Mouse (Mus musculus) heart, postnatal 0 days (tissue): ENCODE measurements around the gene Eaf2.

Experiments
- CTCF ChIP-seq: IDR thresholded peaks from 2 replicates; pipeline ENCODE4 v1.5.1; 2016; ENCODE audit warnings: antibody characterized with exemption, control low read depth, low read depth
- EP300 ChIP-seq: IDR thresholded peaks from 2 replicates; pipeline ENCODE4 v1.6.1; 2016; ENCODE audit warnings: antibody characterized with exemption, low read depth

DNA sequence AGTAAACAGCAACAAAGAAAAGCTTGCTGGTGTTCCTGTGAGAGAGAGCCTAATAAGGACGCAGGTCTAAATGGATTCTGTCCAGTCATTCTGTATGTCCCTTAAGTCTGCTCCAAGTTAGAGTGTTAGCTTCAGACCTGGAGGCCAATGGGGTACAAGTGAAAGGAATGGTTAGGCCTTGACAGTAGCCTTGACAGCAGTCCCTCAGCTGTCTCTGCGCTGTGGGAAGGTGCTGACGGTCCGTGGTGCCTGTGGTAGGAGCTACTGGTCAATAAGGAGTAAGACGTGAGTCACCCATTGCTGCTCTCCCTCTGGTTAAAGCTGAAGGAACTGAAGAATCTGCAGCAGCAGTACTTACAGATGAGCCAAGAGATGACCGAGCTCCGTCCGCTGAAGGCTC lies 49.5 kb upstream of the Eaf2 start:
- TF ChIP-seq CTCF = no peak
- no peak for TF ChIP-seq EP300
